Mouse (Mus musculus): ENCODE results near the gene Znrf4.
A peak's percentile ranks its signal among the peaks of the same experiment; 100 is the strongest.
"Not testable (repeated sequence)": the region's sequence is repeated elsewhere in the genome, so short reads cannot be mapped to it uniquely, and the experiment has no call there.

The Znrf4 gene

GRCm38 (mm10) chr17:56524943-56525342 is 12.7 kb upstream of the Znrf4 start:
- no peak for DNase-seq (ENCODE audit: low spot score in 2 of 2)

- DNase-seq (ENCODE audit: low spot score in 2 of 2): no peak
These were observed 10.5 kb upstream of the Znrf4 start for GRCm38 (mm10) chr17:56522744-56523143.

- DNase-seq (ENCODE audit: low spot score in 2 of 2): no peak
These were observed 3.6 kb upstream of the Znrf4 start for GRCm38 (mm10) chr17:56515690-56516410.

- no peak for DNase-seq (ENCODE audit: low spot score in 2 of 2)
These were observed 2.7 kb upstream of the Znrf4 start for GRCm38 (mm10) chr17:56514916-56515315.

GRCm38 (mm10) chr17:56514330-56514729 is 2.1 kb upstream of the Znrf4 start:
- DNase-seq (ENCODE audit: low spot score in 2 of 2): no peak

- no peak for DNase-seq (ENCODE audit: low spot score in 2 of 2)
These were observed 532 bp downstream of the Znrf4 start for GRCm38 (mm10) chr17:56511707-56512090.

GRCm38 (mm10) chr17:56510970-56511706 is 1.1 kb downstream of the Znrf4 start:
- no peak for DNase-seq (ENCODE audit: low spot score in 2 of 2)

- no peak for DNase-seq (ENCODE audit: low spot score in 2 of 2)
These were observed 1.7 kb downstream of the Znrf4 start for GRCm38 (mm10) chr17:56510473-56510969.

GRCm38 (mm10) chr17:56509707-56510472 is 2.3 kb downstream of the Znrf4 start:
- no peak for DNase-seq (ENCODE audit: low spot score in 2 of 2)

- no peak for DNase-seq (ENCODE audit: low spot score in 2 of 2)
These were observed 3.1 kb downstream of the Znrf4 start for GRCm38 (mm10) chr17:56509021-56509640.

- DNase-seq (ENCODE audit: low spot score in 2 of 2): peak; percentile 96 to 98
These were observed 4.8 kb downstream of the Znrf4 start for GRCm38 (mm10) chr17:56507161-56508068.

- DNase-seq (ENCODE audit: low spot score in 2 of 2): no peak
These were observed 5.7 kb downstream of the Znrf4 start for GRCm38 (mm10) chr17:56506417-56507065.

- DNase-seq (ENCODE audit: low spot score in 2 of 2): no peak
These were observed 6.8 kb downstream of the Znrf4 start for GRCm38 (mm10) chr17:56505401-56505800.

- DNase-seq (ENCODE audit: low spot score in 2 of 2): peak in 1 of 2 experiments; percentile 73
These were observed 9.7 kb downstream of the Znrf4 start for GRCm38 (mm10) chr17:56502526-56502925.

GRCm38 (mm10) chr17:56501635-56502400 is 10.4 kb downstream of the Znrf4 start:
- DNase-seq (ENCODE audit: low spot score in 2 of 2): not testable (repeated sequence)

GRCm38 (mm10) chr17:56499229-56499628 is 13.0 kb downstream of the Znrf4 start:
- no peak for DNase-seq (ENCODE audit: low spot score in 2 of 2)

GRCm38 (mm10) chr17:56494480-56494879 is 17.8 kb downstream of the Znrf4 start:
- DNase-seq (ENCODE audit: low spot score in 2 of 2): peak in 1 of 2 experiments; percentile 76

- peak in 1 of 2 experiments; percentile 87 for DNase-seq (ENCODE audit: low spot score in 2 of 2)
These were observed 18.4 kb downstream of the Znrf4 start for GRCm38 (mm10) chr17:56493841-56494240.

GRCm38 (mm10) chr17:56490438-56491152 is 21.6 kb downstream of the Znrf4 start:
- peak in 1 of 2 experiments; percentile 76 for DNase-seq (ENCODE audit: low spot score in 2 of 2)
